Mouse (Mus musculus): ENCODE data around the gene Per2. TPM values are rescaled to one million over a fixed set of nuclear protein-coding genes. Genes with fewer than 3 reads are reported as not detected.

Gene Per2
- polyA plus RNA-seq, 1 experiment = 3.7 TPM

- no peak overlapping the region for H3K4me3 ChIP-seq (ENCODE audit: extremely low read depth, insufficient read depth, insufficient read length)
- DNase-seq (ENCODE audit: low read depth in 1 of 2, low spot score in 2 of 2) = no peak
- no peaks in the 10 kb centered on the region for H3K27me3 ChIP-seq (ENCODE audit: control insufficient read depth, insufficient read depth, low read length)
- no peaks in the 10 kb centered on the region for H3K4me1 ChIP-seq (ENCODE audit: control insufficient read depth, insufficient read depth, insufficient read length)
- TF ChIP-seq POLR2A (IDR thresholded peaks at IDR 0.05; ENCODE audit: low read depth, low read length) (no peak), CTCF (IDR thresholded peaks at IDR 0.05; ENCODE audit: extremely low read depth, insufficient read depth, insufficient read length, insufficient replicate concordance) (no peak)
- H3K36me3 ChIP-seq (ENCODE audit: control insufficient read depth, insufficient read depth, low read length) = no peaks in the 10 kb centered on the region; the same call in 1 of the 2 replicates
- 88% methylated on average over 9 of the region's 9 CpGs for WGBS
- no peak overlapping the region for H3K27ac ChIP-seq (ENCODE audit: insufficient read depth, low read length)
These were observed 32.7 kb downstream of the Per2 start for GRCm38 (mm10) chr1:91426397-91426796.

GRCm38 (mm10) chr1:91420601-91421065 lies 38.5 kb downstream of the Per2 start:
- no peak for DNase-seq (ENCODE audit: low read depth in 1 of 2, low spot score in 2 of 2)
- TF ChIP-seq POLR2A (IDR thresholded peaks at IDR 0.05; ENCODE audit: low read depth, low read length) (no peak), CTCF (IDR thresholded peaks at IDR 0.05; ENCODE audit: extremely low read depth, insufficient read depth, insufficient read length, insufficient replicate concordance) (no peak)
- Histone ChIP-seq H3K36me3 (ENCODE audit: control insufficient read depth, insufficient read depth, low read length) (no peaks in the 10 kb centered on the region; the same call in 1 of the 2 replicates), H3K4me3 (ENCODE audit: extremely low read depth, insufficient read depth, insufficient read length) (no peak overlapping the region), H3K27ac (ENCODE audit: insufficient read depth, low read length) (no peak overlapping the region), H3K27me3 (ENCODE audit: control insufficient read depth, insufficient read depth, low read length) (no peaks in the 10 kb centered on the region), H3K4me1 (ENCODE audit: control insufficient read depth, insufficient read depth, insufficient read length) (no peaks in the 10 kb centered on the region)
- 95% methylated on average over 8 of the region's 8 CpGs for WGBS

- TF ChIP-seq POLR2A (IDR thresholded peaks at IDR 0.05; ENCODE audit: low read depth, low read length) = no peak
- no peak for TF ChIP-seq CTCF (IDR thresholded peaks at IDR 0.05; ENCODE audit: extremely low read depth, insufficient read depth, insufficient read length, insufficient replicate concordance)
- Histone ChIP-seq H3K36me3 (ENCODE audit: control insufficient read depth, insufficient read depth, low read length) (no peaks in the 10 kb centered on the region; the same call in 1 of the 2 replicates), H3K4me1 (ENCODE audit: control insufficient read depth, insufficient read depth, insufficient read length) (no peaks in the 10 kb centered on the region), H3K27ac (ENCODE audit: insufficient read depth, low read length) (no peak overlapping the region), H3K27me3 (ENCODE audit: control insufficient read depth, insufficient read depth, low read length) (no peaks in the 10 kb centered on the region), H3K4me3 (ENCODE audit: extremely low read depth, insufficient read depth, insufficient read length) (no peak overlapping the region)
- DNase-seq (ENCODE audit: low read depth in 1 of 2, low spot score in 2 of 2) = no peak
- 89% methylated on average over 10 of the region's 10 CpGs for WGBS
These were observed 39.1 kb downstream of the Per2 start for GRCm38 (mm10) chr1:91419862-91420600.

GRCm38 (mm10) chr1:91417991-91418390 lies 41.1 kb downstream of the Per2 start:
- no peaks in the 10 kb centered on the region for H3K36me3 ChIP-seq (ENCODE audit: control insufficient read depth, insufficient read depth, low read length)
- DNase-seq (ENCODE audit: low read depth in 1 of 2, low spot score in 2 of 2) = no peak
- no peaks in the 10 kb centered on the region for H3K27me3 ChIP-seq (ENCODE audit: control insufficient read depth, insufficient read depth, low read length)
- H3K27ac ChIP-seq (ENCODE audit: insufficient read depth, low read length) = no peak overlapping the region
- no peak overlapping the region for H3K4me3 ChIP-seq (ENCODE audit: extremely low read depth, insufficient read depth, insufficient read length)
- TF ChIP-seq CTCF (IDR thresholded peaks at IDR 0.05; ENCODE audit: extremely low read depth, insufficient read depth, insufficient read length, insufficient replicate concordance) = no peak
- TF ChIP-seq POLR2A (IDR thresholded peaks at IDR 0.05; ENCODE audit: low read depth, low read length) = no peak
- H3K4me1 ChIP-seq (ENCODE audit: control insufficient read depth, insufficient read depth, insufficient read length) = peaks cover 3% of the 10 kb centered on the region; the same call in 1 of the 2 replicates
- 79% methylated on average over 1 of the region's 1 CpGs for WGBS

- H3K36me3 ChIP-seq (ENCODE audit: control insufficient read depth, insufficient read depth, low read length) = no peaks in the 10 kb centered on the region
- DNase-seq (ENCODE audit: low read depth in 1 of 2, low spot score in 2 of 2) = no peak
These were observed 43.8 kb downstream of the Per2 start for GRCm38 (mm10) chr1:91415311-91415710.

GRCm38 (mm10) chr1:91414903-91415302 lies 44.2 kb downstream of the Per2 start:
- H3K27me3 ChIP-seq (ENCODE audit: control insufficient read depth, insufficient read depth, low read length) = no peaks in the 10 kb centered on the region
- WGBS = 65% methylated on average over 4 of the region's 4 CpGs
- TF ChIP-seq POLR2A (IDR thresholded peaks at IDR 0.05; ENCODE audit: low read depth, low read length) (no peak), CTCF (IDR thresholded peaks at IDR 0.05; ENCODE audit: extremely low read depth, insufficient read depth, insufficient read length, insufficient replicate concordance) (no peak)
- no peaks in the 10 kb centered on the region for H3K36me3 ChIP-seq (ENCODE audit: control insufficient read depth, insufficient read depth, low read length)
- H3K27ac ChIP-seq (ENCODE audit: insufficient read depth, low read length) = no peak overlapping the region
- peaks cover 9% of the 10 kb centered on the region for H3K4me1 ChIP-seq (ENCODE audit: control insufficient read depth, insufficient read depth, insufficient read length)
- DNase-seq (ENCODE audit: low read depth in 1 of 2, low spot score in 2 of 2) = no peak
- no peak overlapping the region for H3K4me3 ChIP-seq (ENCODE audit: extremely low read depth, insufficient read depth, insufficient read length)

More at GRCm38 (mm10) chr1:91415311-91415710, 43.8 kb downstream of the Per2 start:
- TF ChIP-seq CTCF (IDR thresholded peaks at IDR 0.05; ENCODE audit: extremely low read depth, insufficient read depth, insufficient read length, insufficient replicate concordance) = no peak
- TF ChIP-seq POLR2A (IDR thresholded peaks at IDR 0.05; ENCODE audit: low read depth, low read length) = no peak
- Histone ChIP-seq H3K27me3 (ENCODE audit: control insufficient read depth, insufficient read depth, low read length) (no peaks in the 10 kb centered on the region), H3K4me1 (ENCODE audit: control insufficient read depth, insufficient read depth, insufficient read length) (peaks cover 9% of the 10 kb centered on the region), H3K4me3 (ENCODE audit: extremely low read depth, insufficient read depth, insufficient read length) (no peak overlapping the region), H3K27ac (ENCODE audit: insufficient read depth, low read length) (no peak overlapping the region)
- 86% methylated on average over 5 of the region's 5 CpGs for WGBS

Measured in spleen, adult 2 months (tissue).